Mouse (Mus musculus) heart, adult 2 months (tissue): ENCODE data around the gene Agap3. TPM values are rescaled to one million over a fixed set of nuclear protein-coding genes. Genes with fewer than 3 reads are reported as not detected.

Experiments
- DNase-seq, 2 experiments: peaks; one replicate each; pipeline ENCODE4 v3.0.0; 2021
- H3K27ac ChIP-seq: fragments of 200-600 bp; 2 replicates; pipeline ENCODE4 v1.8.1; 2022
- H3K27me3 ChIP-seq: fragments of 200-500 bp; 2 replicates; pipeline ENCODE4 v1.6.1; 2012; ENCODE audit warnings: mild to moderate bottlenecking, low read length, inconsistent platforms, mixed read lengths; ENCODE audit not compliant: control insufficient read depth, insufficient read depth
- H3K36me3 ChIP-seq: fragments of 200-500 bp; 2 replicates; pipeline ENCODE4 v1.6.1; 2012; ENCODE audit warnings: low read length, inconsistent platforms; ENCODE audit not compliant: control insufficient read depth, insufficient read depth
- H3K4me1 ChIP-seq: fragments of 200-500 bp; 2 replicates; pipeline ENCODE4 v1.6.1; 2011; ENCODE audit warnings: low read length; ENCODE audit not compliant: control insufficient read depth, insufficient read depth
- H3K4me3 ChIP-seq: fragments of 200-600 bp; 2 replicates; pipeline ENCODE4 v1.8.1; 2022
- H3K79me2 ChIP-seq: fragments of 200-500 bp; replicated peaks from 2 replicates; pipeline ENCODE4 v1.6.1; 2012; ENCODE audit warnings: mild to moderate bottlenecking, inconsistent platforms, low read length, moderate library complexity, mixed read lengths; ENCODE audit not compliant: control insufficient read depth, insufficient read depth
- H3K9ac ChIP-seq: fragments of 200-500 bp; 2 replicates; pipeline ENCODE4 v1.6.1; 2012; ENCODE audit warnings: low read depth, mild to moderate bottlenecking, control low read depth, inconsistent platforms, low read length, mixed read lengths
- CTCF ChIP-seq: fragments of 200-600 bp; IDR thresholded peaks from 2 replicates; pipeline ENCODE4 v1.8.1; 2022; ENCODE audit warnings: antibody characterized with exemption, mild to moderate bottlenecking, moderate library complexity
- EP300 ChIP-seq: fragments of 200-500 bp; IDR thresholded peaks from 2 replicates; pipeline ENCODE4 v1.6.1; 2011; ENCODE audit warnings: low read depth, low read length, control low read depth; ENCODE audit not compliant: insufficient read depth
- POLR2A ChIP-seq: fragments of 200-500 bp; IDR thresholded peaks from 2 replicates; pipeline ENCODE4 v1.6.1; 2011; ENCODE audit warnings: mild to moderate bottlenecking, low read depth, low read length, control low read depth; ENCODE audit not compliant: insufficient read depth
- whole genome bisulfite sequencing: fragments of 180-500 bp; shearing (Covaris S2); methylation state at CpG from one replicate; pipeline ENCODE4 v1.1.7; 2018; 5-methylcytosine and 5-hydroxymethylcytosine counted together
- intact Hi-C: fragments of 180-260 bp; cut with DNase I; formaldehyde crosslinking; loops from one replicate; pipeline ENCODE4 v1.15.1; 2025
- polyA plus RNA-seq: library from polyadenylated mRNA; depleted of rRNA; stranded (reverse); fragments of >200 nt; gene quantifications from 2 replicates; pipeline ENCODE4 v1.2.3, GENCODE M21; 2012
- total RNA-seq, 2 experiments: library from RNA; stranded (reverse); gene quantifications; 2 replicates each; pipeline ENCODE4 v1.2.3; 2021

Gene Agap3
- total and polyA plus RNA-seq, 3 experiments = 88.4 to 103 (median 102) TPM

GRCm38 (mm10) chr5:24474025-24474722, 22.2 kb downstream of the Agap3 start:
- Histone ChIP-seq H3K36me3 (no peaks in the 10 kb centered on the region), H3K4me1 (peaks cover 8% of the 10 kb centered on the region), H3K4me3 (peak overlapping the region; percentile 53), H3K27ac (peak overlapping the region; percentile 48), H3K79me2 (peaks cover 4% of the 10 kb centered on the region), H3K9ac (peak overlapping the region; percentile 71), H3K27me3 (no peaks in the 10 kb centered on the region)
- TF ChIP-seq CTCF (peak; percentile 21; the same call in 1 of the 2 replicates), EP300 (no peak), POLR2A (no peak)
- intact Hi-C loops = loop anchor here (5.0 kb wide), 1 partner anchor 307 kb away; no protein-coding TSS in a partner anchor
- 23% methylated on average over 65 of the region's 77 CpGs for WGBS
- peak; percentile 21 to 63 for DNase-seq

GRCm38 (mm10) chr5:24474723-24475261, 22.8 kb downstream of the Agap3 start:
- Histone ChIP-seq H3K9ac (peak overlapping the region; percentile 71), H3K4me1 (peaks cover 8% of the 10 kb centered on the region), H3K79me2 (peaks cover 4% of the 10 kb centered on the region), H3K27me3 (no peaks in the 10 kb centered on the region), H3K4me3 (peak overlapping the region; percentile 53), H3K36me3 (no peaks in the 10 kb centered on the region), H3K27ac (peak overlapping the region; percentile 48)
- intact Hi-C loops = loop anchor here (5.0 kb wide), 1 partner anchor 307 kb away; no protein-coding TSS in a partner anchor
- TF ChIP-seq POLR2A (no peak), CTCF (peak; percentile 60), EP300 (no peak)
- peak; percentile 66 to 71 for DNase-seq
- 11% methylated on average over 66 of the region's 67 CpGs for WGBS

- WGBS = 54% methylated on average over 6 of the region's 6 CpGs
- peak overlapping the region; percentile 53 for H3K4me3 ChIP-seq
- peaks cover 8% of the 10 kb centered on the region for H3K4me1 ChIP-seq
- no peak for TF ChIP-seq EP300
- no peak for TF ChIP-seq CTCF
- no peak for TF ChIP-seq POLR2A
- DNase-seq = peak in 1 of 2 experiments; percentile 49
- H3K27me3 ChIP-seq = no peaks in the 10 kb centered on the region
- no peaks in the 10 kb centered on the region for H3K36me3 ChIP-seq
- no peak overlapping the region for H3K9ac ChIP-seq
- H3K79me2 ChIP-seq = peaks cover 4% of the 10 kb centered on the region
- H3K27ac ChIP-seq = no peak overlapping the region
- intact Hi-C loops = no loop called here
Observed at GRCm38 (mm10) chr5:24475476-24476241, 23.7 kb downstream of the Agap3 start.

GRCm38 (mm10) chr5:24477909-24478308, 25.9 kb downstream of the Agap3 start:
- 94% methylated on average over 9 of the region's 9 CpGs for WGBS
- intact Hi-C loops = no loop called here
- Histone ChIP-seq H3K27me3 (no peaks in the 10 kb centered on the region), H3K79me2 (no peaks in the 10 kb centered on the region; the same call in none of the 2 replicates), H3K36me3 (no peaks in the 10 kb centered on the region), H3K4me1 (peaks cover 8% of the 10 kb centered on the region), H3K9ac (no peak overlapping the region), H3K27ac (no peak overlapping the region), H3K4me3 (no peak overlapping the region)
- DNase-seq = no peak
- TF ChIP-seq CTCF (no peak), EP300 (no peak), POLR2A (no peak)

DNA sequence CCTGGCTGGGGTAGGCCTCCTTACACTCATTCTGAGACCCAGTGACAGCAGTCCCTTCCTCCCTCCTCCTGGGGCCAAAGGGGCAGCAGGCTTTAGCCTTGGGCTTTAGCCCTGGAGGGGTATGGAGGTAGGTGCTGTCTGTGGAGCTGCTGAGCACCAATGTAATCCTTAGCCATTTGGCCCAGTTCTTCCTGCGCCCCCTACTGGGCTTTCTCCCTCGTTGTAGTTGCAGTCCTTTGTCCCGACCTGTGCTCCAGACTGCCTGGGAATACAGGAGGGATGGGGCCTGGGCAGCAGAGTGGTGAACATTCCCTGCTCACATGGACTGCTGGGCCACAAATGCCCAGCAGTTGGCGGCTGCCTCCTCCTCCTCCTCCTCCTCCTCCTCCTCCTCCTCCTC, 29.7 kb downstream of the Agap3 start:
- H3K27me3 ChIP-seq = no peaks in the 10 kb centered on the region
- DNase-seq = peak; percentile 49 to 63
- no peaks in the 10 kb centered on the region for H3K36me3 ChIP-seq
- intact Hi-C loops = no loop called here
- peaks cover 3% of the 10 kb centered on the region for H3K4me1 ChIP-seq
- no peaks in the 10 kb centered on the region for H3K79me2 ChIP-seq
- H3K4me3 ChIP-seq = no peak overlapping the region
- no peak overlapping the region for H3K27ac ChIP-seq
- no peak overlapping the region for H3K9ac ChIP-seq
- TF ChIP-seq CTCF (peak; percentile 74), EP300 (no peak), POLR2A (no peak)
- WGBS = 23% methylated on average over 4 of the region's 4 CpGs
